Mouse (Mus musculus) T-helper 1 cell (primary cell): ENCODE results near the gene Rbms3.

Experiments used
- in situ Hi-C: fragments of 300-600 bp; cut with MboI, MseI; formaldehyde crosslinking; loops from one replicate; pipeline ENCODE4 v1.15.1; 2025; ENCODE audit warnings: high pct_unique_total_duplicates

The Rbms3 gene

GRCm38 (mm10) chr9:117102198-117102930 lies 527.3 kb downstream of the Rbms3 start:
- in situ Hi-C loops = no loop called here

- in situ Hi-C loops = no loop called here
Observed at GRCm38 (mm10) chr9:117100181-117100580, 529.5 kb downstream of the Rbms3 start.

- in situ Hi-C loops = no loop called here
Observed at GRCm38 (mm10) chr9:117093551-117093950, 536.2 kb downstream of the Rbms3 start.

GRCm38 (mm10) chr9:117092177-117092555 lies 537.5 kb downstream of the Rbms3 start:
- in situ Hi-C loops = no loop called here

GRCm38 (mm10) chr9:117091253-117092176 lies 538.2 kb downstream of the Rbms3 start:
- in situ Hi-C loops = no loop called here

- in situ Hi-C loops = no loop called here
Observed at GRCm38 (mm10) chr9:117089409-117090147, 540.1 kb downstream of the Rbms3 start.

- in situ Hi-C loops = no loop called here
Observed at GRCm38 (mm10) chr9:117088309-117088708, 541.4 kb downstream of the Rbms3 start.

- in situ Hi-C loops = no loop called here
Observed at GRCm38 (mm10) chr9:117085706-117086105, 544.0 kb downstream of the Rbms3 start.

- in situ Hi-C loops = no loop called here
Observed at GRCm38 (mm10) chr9:117084471-117084870, 545.2 kb downstream of the Rbms3 start.

- in situ Hi-C loops = no loop called here
Observed at GRCm38 (mm10) chr9:117079471-117079870, 550.2 kb downstream of the Rbms3 start.

- in situ Hi-C loops = no loop called here
Observed at GRCm38 (mm10) chr9:117077548-117077947, 552.2 kb downstream of the Rbms3 start.

GRCm38 (mm10) chr9:117076785-117077184 lies 552.9 kb downstream of the Rbms3 start:
- in situ Hi-C loops = no loop called here

- in situ Hi-C loops = no loop called here
Observed at GRCm38 (mm10) chr9:117072433-117073099, 557.1 kb downstream of the Rbms3 start.

GRCm38 (mm10) chr9:117070616-117071015 lies 559.1 kb downstream of the Rbms3 start:
- in situ Hi-C loops = no loop called here

GRCm38 (mm10) chr9:117069232-117069631 lies 560.5 kb downstream of the Rbms3 start:
- in situ Hi-C loops = no loop called here

- in situ Hi-C loops = no loop called here
Observed at GRCm38 (mm10) chr9:117067703-117068419, 561.9 kb downstream of the Rbms3 start.

GRCm38 (mm10) chr9:117066502-117066901 lies 563.2 kb downstream of the Rbms3 start:
- in situ Hi-C loops = no loop called here

- in situ Hi-C loops = no loop called here
Observed at GRCm38 (mm10) chr9:117065601-117066000, 564.1 kb downstream of the Rbms3 start.

GRCm38 (mm10) chr9:117059586-117059985 lies 570.1 kb downstream of the Rbms3 start:
- in situ Hi-C loops = no loop called here

- in situ Hi-C loops = no loop called here
Observed at GRCm38 (mm10) chr9:117059135-117059534, 570.6 kb downstream of the Rbms3 start.

- in situ Hi-C loops = no loop called here
Observed at GRCm38 (mm10) chr9:117051935-117052334, 577.8 kb downstream of the Rbms3 start.
